Comparison of ENCODE assay signal across 26 mouse cellular contexts in the genomic region with DNA sequence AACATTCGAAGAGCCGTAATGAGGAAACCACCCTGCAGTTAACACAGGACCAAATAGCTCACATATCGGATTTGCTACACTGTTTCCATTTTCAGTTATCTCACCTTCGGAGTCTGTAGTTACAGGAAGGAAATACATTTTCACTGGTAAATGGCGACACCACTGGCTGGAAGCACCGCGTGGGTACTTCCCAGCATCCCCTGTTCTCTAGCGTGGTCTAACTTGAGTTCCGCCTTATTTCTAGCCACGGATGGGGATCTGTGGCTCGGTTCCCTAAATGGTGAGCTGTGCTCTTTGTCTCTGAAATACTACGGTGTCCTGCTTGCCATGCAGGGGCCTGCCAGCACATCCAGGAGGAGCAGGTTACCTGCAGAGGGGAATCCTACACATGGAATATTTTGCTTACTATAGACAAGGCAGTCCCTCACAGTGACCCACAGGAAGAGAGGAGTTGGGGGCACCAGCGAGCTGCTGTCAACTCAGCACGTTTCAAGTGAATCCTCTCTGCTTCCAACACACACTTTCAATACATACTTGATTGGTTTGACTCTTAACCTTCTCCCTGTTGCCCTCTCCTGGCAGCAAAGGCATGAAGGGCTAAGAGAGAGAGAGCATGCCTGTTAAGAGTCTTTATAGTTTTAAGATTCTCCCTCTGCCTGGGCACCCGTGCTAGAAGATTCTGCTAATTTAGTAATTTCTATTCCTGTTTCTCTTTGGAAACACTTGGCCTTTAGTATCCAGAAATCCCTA.
DNase-seq lines count a peak whose midpoint lies in the region; ATAC-seq and TF ChIP-seq lines count a peak whose summit lies in the region.
"Had no signal": no experiment of that assay in that cellular context is flagged by ENCODE, and none has a peak within 500 bp of the region (broad histone marks: within the 10 kb centered on the region; RNA-seq: fewer than 3 reads in every experiment).

No protein-coding gene starts in this region.

- no peak overlapping the region for H3K4me3 ChIP-seq in heart, embryonic 10.5 days
- H3K4me3 ChIP-seq in liver, embryonic 14.5 days (ENCODE audit: insufficient read depth in 1 of 2, low read depth in 2 of 2, low read length in 2 of 2): no peak overlapping the region
- H3K4me3 ChIP-seq: embryonic facial prominence, embryonic 15.5 days; heart, adult 2 months; hindbrain, embryonic 12.5 days; left cerebral cortex, adult 2 months; limb, embryonic 10.5 days; midbrain, embryonic 10.5 days had no signal

- H3K9ac ChIP-seq in liver, embryonic 14.5 days (replicated peaks): no peak overlapping the region
- H3K9ac ChIP-seq: embryonic facial prominence, embryonic 15.5 days; hindbrain, embryonic 12.5 days; lung, embryonic 14.5 days had no signal

- H3K9me3 ChIP-seq in heart, embryonic 10.5 days: no peaks in the 10 kb centered on the region; the same call in 1 of the 2 replicates
- no peaks in the 10 kb centered on the region for H3K9me3 ChIP-seq in liver, embryonic 14.5 days (ENCODE audit: control insufficient read depth, low read length)
- H3K9me3 ChIP-seq: embryonic facial prominence, embryonic 15.5 days; hindbrain, embryonic 12.5 days; limb, embryonic 10.5 days; midbrain, embryonic 10.5 days had no signal

- peak; percentile 19; the same call in 1 of the 2 replicates for TF ChIP-seq CTCF in liver, embryonic 14.5 days (IDR thresholded peaks at IDR 0.05; ENCODE audit: low read depth)

- no peak for TF ChIP-seq EP300 in liver, embryonic 14.5 days (IDR thresholded peaks at IDR 0.05; ENCODE audit: low read depth)

- H3K27ac ChIP-seq in heart, embryonic 10.5 days: no peak overlapping the region
- H3K27ac ChIP-seq in liver, embryonic 14.5 days: no peak overlapping the region
- H3K27ac ChIP-seq: embryonic facial prominence, embryonic 15.5 days; heart, adult 2 months; hindbrain, embryonic 12.5 days; left cerebral cortex, adult 2 months; limb, embryonic 10.5 days; midbrain, embryonic 10.5 days had no signal

- H3K36me3 ChIP-seq in heart, embryonic 10.5 days: no peaks in the 10 kb centered on the region
- no peaks in the 10 kb centered on the region for H3K36me3 ChIP-seq in liver, embryonic 14.5 days (replicated peaks; ENCODE audit: control insufficient read depth, insufficient read depth, low read depth)
- H3K36me3 ChIP-seq: embryonic facial prominence, embryonic 15.5 days; hindbrain, embryonic 12.5 days; limb, embryonic 10.5 days; midbrain, embryonic 10.5 days had no signal

- no peaks in the 10 kb centered on the region for H3K27me3 ChIP-seq in heart, embryonic 10.5 days (ENCODE audit: insufficient read depth, poor library complexity, severe bottlenecking)
- H3K27me3 ChIP-seq in liver, embryonic 14.5 days (ENCODE audit: control insufficient read depth, insufficient read depth, low read length): no peaks in the 10 kb centered on the region
- H3K27me3 ChIP-seq: embryonic facial prominence, embryonic 15.5 days; hindbrain, embryonic 12.5 days had no signal

- ATAC-seq in liver, embryonic 14.5 days (ENCODE audit: insufficient read depth): no peak
- peak; percentile 24; the same call in 1 of the 2 replicates for ATAC-seq in common myeloid progenitor, adult 5-6 weeks (replicated peaks; ENCODE audit: low read depth, poor library complexity, severe bottlenecking)
- ATAC-seq in monocyte, adult 5-6 weeks (replicated peaks; ENCODE audit: insufficient number of reproducible peaks, low FRiP score, low TSS enrichment, poor library complexity, severe bottlenecking): 0 out of 2 replicates have a peak, but pooled peaks have one; percentile 27
- ATAC-seq: CD4-positive, CD25-positive, alpha-beta regulatory T cell, adult 4 months; forebrain, embryonic 14.5 days had no signal

- peak; percentile 50 for DNase-seq in heart, adult 11 months
- DNase-seq in heart, embryonic 10.5 days (ENCODE audit: low spot score): no peak
- no peak for DNase-seq in liver, embryonic 14.5 days (ENCODE audit: low read depth in 3 of 3, low spot score in 3 of 3)
- DNase-seq in liver: no peak
- DNase-seq in layer of hippocampus, postnatal 25 days (ENCODE audit: extremely low spot score in 1 of 2, low spot score in 1 of 2): no peak
- no peak for DNase-seq in natural killer cell, adult 2 months (ENCODE audit: low spot score in 2 of 2)
- DNase-seq: adrenal gland, adult 8-10 months; cerebellum, adult 9-10 months; gastrocnemius, postnatal 10 days; heart, adult 2 months; kidney, adult 9 months; kidney, postnatal 36 days; lung, embryonic 14.5 days; retina, postnatal 1 day; right cerebral cortex, postnatal 25 days; spleen, adult 18-20 months; thymus, postnatal 25 days had no signal

- 77% methylated on average over 15 of the region's 15 CpGs for WGBS in heart, embryonic 10.5 days
- 51% methylated on average over 15 of the region's 15 CpGs for WGBS in liver, embryonic 14.5 days (ENCODE audit: insufficient replicate concordance)

- H3K4me1 ChIP-seq in heart, embryonic 10.5 days: no peaks in the 10 kb centered on the region
- H3K4me1 ChIP-seq in liver, embryonic 14.5 days (replicated peaks; ENCODE audit: control insufficient read depth in 2 of 2, insufficient read depth in 2 of 2, low read length in 1 of 2): peaks cover 0 to 4% of the 10 kb centered on the region in 2 experiments; a peak in 2 of 4 replicates
- H3K4me1 ChIP-seq: embryonic facial prominence, embryonic 15.5 days; hindbrain, embryonic 12.5 days; limb, embryonic 10.5 days had no signal

- no peak overlapping the region for H3K4me2 ChIP-seq in liver, embryonic 14.5 days (ENCODE audit: low read depth)
- H3K4me2 ChIP-seq: embryonic facial prominence, embryonic 15.5 days; hindbrain, embryonic 12.5 days; lung, embryonic 14.5 days had no signal
